Mouse (Mus musculus) layer of hippocampus, adult 2 months (tissue): ENCODE measurements at regions not wholly inside any gene's neighbourhood (a gene's known extent, or its start where the extent isn't known, plus 50 kb on each side); places are given as distances from the start of the nearest gene placed in this dataset.

Experiments used
- DNase-seq, 2 experiments: peaks; one replicate each; pipeline ENCODE4 v3.0.0; 2022; ENCODE audit warnings: low spot score in 2 of 2
- H3K27ac ChIP-seq: fragments of 200-600 bp; 2 replicates; pipeline ENCODE4 v1.8.1; 2022
- H3K4me3 ChIP-seq: fragments of 200-600 bp; 2 replicates; pipeline ENCODE4 v1.8.1; 2022; ENCODE audit warnings: mild to moderate bottlenecking
- CTCF ChIP-seq: fragments of 200-600 bp; conservative IDR thresholded peaks from 2 replicates; pipeline ENCODE4 v1.8.1; 2022; ENCODE audit warnings: antibody characterized with exemption, mild to moderate bottlenecking, moderate library complexity
- microRNA-seq, 2 experiments: library from miRNA; unstranded; fragments of <30 nt; microRNA quantifications; one replicate each; pipeline ENCODE4 v1.2.0; 2021

DNA sequence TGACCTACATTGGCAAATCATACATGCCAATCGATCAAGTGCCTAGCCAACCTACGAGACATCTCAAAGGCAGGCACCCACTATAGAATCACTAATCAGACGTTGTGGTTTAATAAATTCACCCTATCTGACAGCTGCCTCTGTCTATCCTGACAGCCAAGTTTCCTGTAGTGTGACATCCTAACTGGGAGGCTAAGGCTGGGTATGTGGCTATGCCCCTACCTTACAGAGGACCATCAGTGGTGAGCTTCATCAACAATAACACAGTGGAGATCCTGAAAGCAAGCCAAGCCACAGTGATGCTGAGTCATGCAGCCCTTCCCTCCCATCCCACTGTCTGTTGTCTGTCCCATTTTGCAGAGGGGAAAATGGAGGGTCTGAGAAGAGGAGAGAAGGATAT, 630.7 kb downstream of the Sox6 start:
- no peak overlapping the region for H3K4me3 ChIP-seq
- no peak for TF ChIP-seq CTCF
- DNase-seq, result no peak
- no peak overlapping the region for H3K27ac ChIP-seq

- H3K27ac ChIP-seq, result no peak overlapping the region
- no peak for TF ChIP-seq CTCF
- H3K4me3 ChIP-seq, result no peak overlapping the region
- no peak for DNase-seq
Measured at GRCm38 (mm10) chr7:115408915-115409314, 629.7 kb downstream of the Sox6 start.

DNA sequence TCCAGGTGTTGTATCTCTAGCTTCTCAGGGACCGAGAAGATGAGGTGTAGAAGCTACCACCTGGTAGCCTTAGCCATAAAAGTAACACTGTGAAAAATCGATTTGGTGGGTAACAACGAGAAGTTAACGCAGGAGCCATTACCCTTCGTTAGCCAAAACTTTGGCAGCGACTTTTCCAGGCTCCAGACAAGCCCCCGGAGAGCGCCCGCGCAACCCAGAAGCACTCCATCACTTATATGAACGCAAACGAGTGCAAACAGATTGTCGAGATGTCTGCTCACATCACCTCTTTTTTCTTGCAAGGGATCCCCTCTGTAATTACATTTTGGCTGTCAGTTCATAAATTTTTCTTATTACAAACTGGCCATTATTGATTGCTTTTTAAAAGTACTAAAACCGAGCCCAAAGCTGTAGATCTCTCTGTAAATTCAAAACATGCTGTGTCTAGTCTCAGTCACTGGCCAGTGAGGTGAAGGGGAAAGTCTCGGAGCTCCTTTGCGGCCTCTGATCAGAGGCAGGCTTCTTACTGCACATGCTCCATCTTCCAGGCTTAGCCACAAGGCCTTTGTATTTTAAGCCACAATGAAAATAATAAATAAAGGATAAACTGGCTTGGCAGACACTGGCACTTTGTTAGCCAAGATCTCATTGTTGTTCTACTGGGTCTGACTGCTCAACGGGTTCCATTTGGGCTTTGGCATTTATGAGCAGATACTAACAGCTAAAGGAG, 627.9 kb downstream of the Sox6 start:
- TF ChIP-seq CTCF, result no peak
- no peak for DNase-seq
- Histone ChIP-seq H3K4me3 (no peak overlapping the region), H3K27ac (no peak overlapping the region)

- TF ChIP-seq CTCF, result no peak
Measured at GRCm38 (mm10) chr7:115411456-115411855, 627.1 kb downstream of the Sox6 start.

DNA sequence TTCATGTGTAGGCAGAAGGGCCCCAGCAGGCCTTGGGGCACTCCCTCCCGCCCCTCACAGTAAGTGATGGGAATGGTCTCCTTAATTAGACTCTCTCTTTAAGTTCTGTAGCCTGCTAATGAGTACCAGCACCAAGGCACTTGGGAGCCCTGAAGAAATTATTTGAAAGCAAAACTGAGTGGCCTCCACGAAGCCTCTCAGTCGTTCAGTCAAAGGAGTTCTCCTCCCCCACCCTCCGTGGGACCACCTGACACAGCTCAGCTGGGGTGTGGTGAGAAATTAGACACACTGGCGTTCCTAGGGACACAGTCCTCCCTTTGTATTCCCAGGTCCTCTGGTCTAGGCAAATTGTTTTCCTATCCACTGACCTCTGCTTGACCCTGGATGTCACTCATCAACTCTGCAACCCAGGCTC, 623.4 kb downstream of the Sox6 start:
- TF ChIP-seq CTCF, result no peak
- no peak for DNase-seq
- no peak overlapping the region for H3K27ac ChIP-seq
- no peak overlapping the region for H3K4me3 ChIP-seq

More at GRCm38 (mm10) chr7:115411456-115411855, 627.1 kb downstream of the Sox6 start:
- H3K4me3 ChIP-seq, result no peak overlapping the region
- DNase-seq, result no peak
- no peak overlapping the region for H3K27ac ChIP-seq

Small RNA genes in the stretch of these regions (microRNA-seq; reads per million reads assigned to microRNA genes)
- 0 reads per million in 2 experiments for gene Gm27684
